Mouse (Mus musculus): ENCODE results near the gene Lat. TPM values are rescaled to one million over a fixed set of nuclear protein-coding genes. Genes with fewer than 3 reads are reported as not detected.

Gene Lat
- polyA plus RNA-seq, 2 experiments: 2.7 to 4.1 TPM

GRCm38 (mm10) chr7:126377278-126378158, 8.1 kb upstream of the Lat start, which contains the start of gene Spns1:
Gene Spns1, minus strand, starts transcription at chr7:126377450.
- H3K36me3 ChIP-seq (ENCODE audit: control insufficient read depth, insufficient read depth, low read length): peaks cover 20% of the 10 kb centered on the region
- H3K9me3 ChIP-seq (ENCODE audit: control insufficient read depth, low read length): no peaks in the 10 kb centered on the region
- H3K27me3 ChIP-seq (ENCODE audit: control insufficient read depth, insufficient read depth, low read length): no peaks in the 10 kb centered on the region
- H3K4me2 ChIP-seq (replicated peaks; ENCODE audit: low read depth, low read length, severe bottlenecking): peak within 1 kb of the TSS; percentile 96
- peaks cover 7% of the 10 kb centered on the region for H3K4me1 ChIP-seq (ENCODE audit: control insufficient read depth, insufficient read depth, low read length)
- peak; percentile 98 for ATAC-seq (ENCODE audit: low FRiP score, low read depth)
- TF ChIP-seq POLR2A (IDR thresholded peaks at IDR 0.05; ENCODE audit: borderline replicate concordance, extremely low read depth, insufficient read depth, insufficient read length): no peak
- DNase-seq (ENCODE audit: low spot score): peak; percentile 98
- peak within 1 kb of the TSS; percentile 86 for H3K4me3 ChIP-seq (replicated peaks; ENCODE audit: low read length)
- WGBS: under 1% methylated on average over 33 of the region's 33 CpGs
- H3K27ac ChIP-seq (replicated peaks; ENCODE audit: low read depth, low read length): peak within 1 kb of the TSS; percentile 40; the same call in 1 of the 2 replicates
- H3K9ac ChIP-seq (ENCODE audit: low read depth, low read length, severe bottlenecking): peak within 1 kb of the TSS; percentile 81

GRCm38 (mm10) chr7:126376903-126377277, 7.5 kb upstream of the Lat start:
- Histone ChIP-seq H3K4me1 (ENCODE audit: control insufficient read depth, insufficient read depth, low read length) (peaks cover 7% of the 10 kb centered on the region), H3K9me3 (ENCODE audit: control insufficient read depth, low read length) (no peaks in the 10 kb centered on the region), H3K9ac (ENCODE audit: low read depth, low read length, severe bottlenecking) (peak overlapping the region; percentile 81), H3K4me3 (replicated peaks; ENCODE audit: low read length) (peak overlapping the region; percentile 86), H3K27ac (replicated peaks; ENCODE audit: low read depth, low read length) (no peak overlapping the region), H3K4me2 (replicated peaks; ENCODE audit: low read depth, low read length, severe bottlenecking) (peak overlapping the region; percentile 96), H3K36me3 (ENCODE audit: control insufficient read depth, insufficient read depth, low read length) (peaks cover 26% of the 10 kb centered on the region), H3K27me3 (ENCODE audit: control insufficient read depth, insufficient read depth, low read length) (no peaks in the 10 kb centered on the region)
- DNase-seq (ENCODE audit: low spot score): no peak
- WGBS: 2% methylated on average over 27 of the region's 27 CpGs
- TF ChIP-seq POLR2A (IDR thresholded peaks at IDR 0.05; ENCODE audit: borderline replicate concordance, extremely low read depth, insufficient read depth, insufficient read length): no peak
- ATAC-seq (ENCODE audit: low FRiP score, low read depth): peak; percentile 31

- no peak overlapping the region for H3K27ac ChIP-seq (replicated peaks; ENCODE audit: low read depth, low read length)
- peaks cover 7% of the 10 kb centered on the region for H3K4me1 ChIP-seq (ENCODE audit: control insufficient read depth, insufficient read depth, low read length)
- H3K9me3 ChIP-seq (ENCODE audit: control insufficient read depth, low read length): no peaks in the 10 kb centered on the region
- H3K4me3 ChIP-seq (replicated peaks; ENCODE audit: low read length): no peak overlapping the region
- no peaks in the 10 kb centered on the region for H3K27me3 ChIP-seq (ENCODE audit: control insufficient read depth, insufficient read depth, low read length)
- DNase-seq (ENCODE audit: low spot score): no peak
- peaks cover 45% of the 10 kb centered on the region for H3K36me3 ChIP-seq (ENCODE audit: control insufficient read depth, insufficient read depth, low read length)
- WGBS: 73% methylated on average over 5 of the region's 5 CpGs
- H3K9ac ChIP-seq (ENCODE audit: low read depth, low read length, severe bottlenecking): no peak overlapping the region
- no peak overlapping the region for H3K4me2 ChIP-seq (replicated peaks; ENCODE audit: low read depth, low read length, severe bottlenecking)
- ATAC-seq (ENCODE audit: low FRiP score, low read depth): no peak
- no peak for TF ChIP-seq POLR2A (IDR thresholded peaks at IDR 0.05; ENCODE audit: borderline replicate concordance, extremely low read depth, insufficient read depth, insufficient read length)
Measured at GRCm38 (mm10) chr7:126375012-126375411, 5.6 kb upstream of the Lat start.

- ATAC-seq (ENCODE audit: low FRiP score, low read depth) (no peak), DNase-seq (ENCODE audit: low spot score) (no peak)
- WGBS: 84% methylated on average over 6 of the region's 6 CpGs
- Histone ChIP-seq H3K9me3 (ENCODE audit: control insufficient read depth, low read length) (no peaks in the 10 kb centered on the region), H3K4me3 (replicated peaks; ENCODE audit: low read length) (no peak overlapping the region), H3K27ac (replicated peaks; ENCODE audit: low read depth, low read length) (no peak overlapping the region), H3K27me3 (ENCODE audit: control insufficient read depth, insufficient read depth, low read length) (no peaks in the 10 kb centered on the region), H3K4me1 (ENCODE audit: control insufficient read depth, insufficient read depth, low read length) (peaks cover 7% of the 10 kb centered on the region), H3K9ac (ENCODE audit: low read depth, low read length, severe bottlenecking) (no peak overlapping the region), H3K4me2 (replicated peaks; ENCODE audit: low read depth, low read length, severe bottlenecking) (no peak overlapping the region), H3K36me3 (ENCODE audit: control insufficient read depth, insufficient read depth, low read length) (peaks cover 49% of the 10 kb centered on the region)
- TF ChIP-seq POLR2A (IDR thresholded peaks at IDR 0.05; ENCODE audit: borderline replicate concordance, extremely low read depth, insufficient read depth, insufficient read length): no peak
Measured at GRCm38 (mm10) chr7:126374526-126374925, 5.2 kb upstream of the Lat start.

- Histone ChIP-seq H3K9me3 (ENCODE audit: control insufficient read depth, low read length) (no peaks in the 10 kb centered on the region), H3K9ac (ENCODE audit: low read depth, low read length, severe bottlenecking) (no peak overlapping the region), H3K4me3 (replicated peaks; ENCODE audit: low read length) (no peak overlapping the region), H3K4me1 (ENCODE audit: control insufficient read depth, insufficient read depth, low read length) (peaks cover 7% of the 10 kb centered on the region), H3K27ac (replicated peaks; ENCODE audit: low read depth, low read length) (no peak overlapping the region), H3K4me2 (replicated peaks; ENCODE audit: low read depth, low read length, severe bottlenecking) (no peak overlapping the region), H3K27me3 (ENCODE audit: control insufficient read depth, insufficient read depth, low read length) (no peaks in the 10 kb centered on the region), H3K36me3 (ENCODE audit: control insufficient read depth, insufficient read depth, low read length) (peaks cover 50% of the 10 kb centered on the region)
- no peak for ATAC-seq (ENCODE audit: low FRiP score, low read depth)
- no peak for DNase-seq (ENCODE audit: low spot score)
- no peak for TF ChIP-seq POLR2A (IDR thresholded peaks at IDR 0.05; ENCODE audit: borderline replicate concordance, extremely low read depth, insufficient read depth, insufficient read length)
- WGBS: 87% methylated on average over 9 of the region's 9 CpGs
Measured at GRCm38 (mm10) chr7:126373007-126373406, 3.6 kb upstream of the Lat start.

Measured in limb, embryonic 14.5 days (tissue).